Mouse (Mus musculus): ENCODE results near the gene Tiprl. TPM values are rescaled to one million over a fixed set of nuclear protein-coding genes. Genes with fewer than 3 reads are reported as not detected.

Tiprl gene
- total RNA-seq, 2 experiments from 2014 or later, result 32.1 to 34.1 TPM

- no peak for DNase-seq (ENCODE audit: low spot score in 2 of 2)
Observed at GRCm38 (mm10) chr1:165203488-165204035, 33.2 kb downstream of the Tiprl start.

- no peak for DNase-seq (ENCODE audit: low spot score in 2 of 2)
Observed at GRCm38 (mm10) chr1:165201445-165202012, 35.3 kb downstream of the Tiprl start.

GRCm38 (mm10) chr1:165200748-165201147 lies 36.0 kb downstream of the Tiprl start:
- no peak for DNase-seq (ENCODE audit: low spot score in 2 of 2)

GRCm38 (mm10) chr1:165199639-165200038 lies 37.2 kb downstream of the Tiprl start:
- no peak for DNase-seq (ENCODE audit: low spot score in 2 of 2)

GRCm38 (mm10) chr1:165198951-165199350 lies 37.8 kb downstream of the Tiprl start:
- no peak for DNase-seq (ENCODE audit: low spot score in 2 of 2)

- no peak for DNase-seq (ENCODE audit: low spot score in 2 of 2)
Observed at GRCm38 (mm10) chr1:165197875-165198274, 38.9 kb downstream of the Tiprl start.

GRCm38 (mm10) chr1:165195396-165195960 lies 41.3 kb downstream of the Tiprl start:
- no peak for DNase-seq (ENCODE audit: low spot score in 2 of 2)

- DNase-seq (ENCODE audit: low spot score in 2 of 2), result no peak
Observed at GRCm38 (mm10) chr1:165194662-165195013, 42.2 kb downstream of the Tiprl start.

- DNase-seq (ENCODE audit: low spot score in 2 of 2), result peak; percentile 77 to 85
Observed at GRCm38 (mm10) chr1:165193880-165194661, 42.7 kb downstream of the Tiprl start, which contains the start of gene Sft2d2. Gene Sft2d2, minus strand, starts transcription at chr1:165194438.

- no peak for DNase-seq (ENCODE audit: low spot score in 2 of 2)
Observed at GRCm38 (mm10) chr1:165193426-165193825, 43.4 kb downstream of the Tiprl start.

- DNase-seq (ENCODE audit: low spot score in 2 of 2), result no peak
Observed at GRCm38 (mm10) chr1:165192714-165193264, 44.0 kb downstream of the Tiprl start.

GRCm38 (mm10) chr1:165192102-165192501 lies 44.7 kb downstream of the Tiprl start:
- DNase-seq (ENCODE audit: low spot score in 2 of 2), result no peak

GRCm38 (mm10) chr1:165191611-165192010 lies 45.2 kb downstream of the Tiprl start:
- DNase-seq (ENCODE audit: low spot score in 2 of 2), result no peak

- no peak for DNase-seq (ENCODE audit: low spot score in 2 of 2)
Observed at GRCm38 (mm10) chr1:165190571-165191273, 46.1 kb downstream of the Tiprl start.

GRCm38 (mm10) chr1:165190068-165190467 lies 46.7 kb downstream of the Tiprl start:
- no peak for DNase-seq (ENCODE audit: low spot score in 2 of 2)

GRCm38 (mm10) chr1:165188806-165189580 lies 47.8 kb downstream of the Tiprl start:
- no peak for DNase-seq (ENCODE audit: low spot score in 2 of 2)

GRCm38 (mm10) chr1:165187357-165187756 lies 49.4 kb downstream of the Tiprl start:
- DNase-seq (ENCODE audit: low spot score in 2 of 2), result no peak

GRCm38 (mm10) chr1:165186491-165186890 lies 50.3 kb downstream of the Tiprl start:
- DNase-seq (ENCODE audit: low spot score in 2 of 2), result no peak

GRCm38 (mm10) chr1:165185116-165185515 lies 51.7 kb downstream of the Tiprl start:
- no peak for DNase-seq (ENCODE audit: low spot score in 2 of 2)

- no peak for DNase-seq (ENCODE audit: low spot score in 2 of 2)
Observed at GRCm38 (mm10) chr1:165184178-165184577, 52.6 kb downstream of the Tiprl start.
